Mouse (Mus musculus) stomach, postnatal 0 days (tissue): Measurements from ENCODE around the gene Mien1.

Source experiments
- CTCF ChIP-seq: IDR thresholded peaks from 2 replicates; pipeline ENCODE4 v1.5.1; 2016; ENCODE audit warnings: antibody characterized with exemption, low read depth, mild to moderate bottlenecking, moderate library complexity
- EP300 ChIP-seq: optimal IDR thresholded peaks from 2 replicates; pipeline ENCODE3; 2016; ENCODE audit warnings: antibody characterized with exemption

GRCm38 (mm10) chr11:98482067-98482466 is 43.3 kb upstream of the Mien1 start:
- no peak for TF ChIP-seq EP300
- no peak for TF ChIP-seq CTCF
